Mouse (Mus musculus) CD4-positive helper T cell, adult 2 months (primary cell): ENCODE measurements around the gene Mmp25.

ENCODE experiments used
- DNase-seq: peaks from one replicate; pipeline ENCODE4 v3.0.0-alpha.2; 2012; ENCODE audit warnings: low read depth, missing footprints, low spot score

Gene Mmp25

GRCm38 (mm10) chr17:23644613-23645495, at the start of gene Mmp25:
TSS of gene Mmp25 (minus strand) at chr17:23645277.
- no peak for DNase-seq

GRCm38 (mm10) chr17:23694491-23694890, 49.4 kb upstream of the Mmp25 start:
- DNase-seq, result no peak

- DNase-seq, result no peak
Observed at GRCm38 (mm10) chr17:23683856-23684672, 39.0 kb upstream of the Mmp25 start, which contains the start of gene Cldn9. TSS of gene Cldn9 (minus strand) at chr17:23684026.

GRCm38 (mm10) chr17:23683226-23683625, 38.1 kb upstream of the Mmp25 start:
- DNase-seq, result no peak

GRCm38 (mm10) chr17:23682530-23682929, 37.5 kb upstream of the Mmp25 start:
- no peak for DNase-seq

- no peak for DNase-seq
Observed at GRCm38 (mm10) chr17:23682092-23682491, 37.0 kb upstream of the Mmp25 start.

GRCm38 (mm10) chr17:23681086-23681485, 36.0 kb upstream of the Mmp25 start:
- DNase-seq, result no peak

- no peak for DNase-seq
Observed at GRCm38 (mm10) chr17:23680336-23680735, 35.3 kb upstream of the Mmp25 start.

- no peak for DNase-seq
Observed at GRCm38 (mm10) chr17:23679127-23679835, 34.2 kb upstream of the Mmp25 start, which contains the start of gene Cldn6. TSS of gene Cldn6 (plus strand) at chr17:23679249.

- peak; percentile 95 for DNase-seq
Observed at GRCm38 (mm10) chr17:23677236-23677679, 32.2 kb upstream of the Mmp25 start, which contains the start of gene Tnfrsf12a. TSS of gene Tnfrsf12a (minus strand) at chr17:23677468.

GRCm38 (mm10) chr17:23676473-23677031, 31.5 kb upstream of the Mmp25 start:
- peak; percentile 66 for DNase-seq

GRCm38 (mm10) chr17:23675564-23676281, 30.6 kb upstream of the Mmp25 start:
- peak; percentile 52 for DNase-seq

GRCm38 (mm10) chr17:23675127-23675526, 30.1 kb upstream of the Mmp25 start:
- no peak for DNase-seq

- no peak for DNase-seq
Observed at GRCm38 (mm10) chr17:23674271-23674952, 29.3 kb upstream of the Mmp25 start.

- DNase-seq, result peak; percentile 97
Observed at GRCm38 (mm10) chr17:23673424-23674073, 28.5 kb upstream of the Mmp25 start, which contains the start of the genes Hcfc1r1 and Thoc6. TSS of gene Hcfc1r1 (plus strand) at chr17:23673596. TSS of gene Thoc6 (minus strand) at chr17:23673882.

- no peak for DNase-seq
Observed at GRCm38 (mm10) chr17:23672761-23673160, 27.7 kb upstream of the Mmp25 start.

GRCm38 (mm10) chr17:23671519-23671918, 26.4 kb upstream of the Mmp25 start:
- DNase-seq, result no peak

- no peak for DNase-seq
Observed at GRCm38 (mm10) chr17:23670516-23671074, 25.5 kb upstream of the Mmp25 start.

GRCm38 (mm10) chr17:23665511-23665910, 20.4 kb upstream of the Mmp25 start:
- no peak for DNase-seq
